Mouse (Mus musculus) limb, embryonic 14.5 days (tissue): ENCODE results near the gene Elmo1. TPM values are rescaled to one million over a fixed set of nuclear protein-coding genes. Genes with fewer than 3 reads are reported as not detected.

Source experiments
- ATAC-seq: fragments of 200-750 bp; cut with Nextera tagmentation; 2 replicates; pipeline ENCODE4 v1.8.0; 2017; ENCODE audit warnings: low read depth, moderate number of reproducible peaks, moderate TSS enrichment; ENCODE audit not compliant: low FRiP score
- DNase-seq: peaks from one replicate; pipeline ENCODE4 v3.0.0-alpha.2; 2015; ENCODE audit warnings: low spot score
- H3K27ac ChIP-seq: fragments of 300-500 bp; sonication (generic); replicated peaks from 2 replicates; pipeline ENCODE4 v1.5.1; 2014; ENCODE audit warnings: low read depth, mild to moderate bottlenecking, low read length, moderate library complexity, mixed read lengths
- H3K27me3 ChIP-seq: fragments of 300-500 bp; sonication (generic); 2 replicates; pipeline ENCODE4 v1.6.1; 2014; ENCODE audit warnings: low read length, mixed read lengths; ENCODE audit not compliant: control insufficient read depth, insufficient read depth
- H3K36me3 ChIP-seq: fragments of 300-500 bp; sonication (generic); 2 replicates; pipeline ENCODE4 v1.6.1; 2014; ENCODE audit warnings: mild to moderate bottlenecking, low read length, moderate library complexity, mixed read lengths; ENCODE audit not compliant: control insufficient read depth, insufficient read depth
- H3K4me1 ChIP-seq: fragments of 300-500 bp; sonication (generic); 2 replicates; pipeline ENCODE4 v1.6.1; 2014; ENCODE audit warnings: antibody characterized with exemption, low read length, mixed read lengths; ENCODE audit not compliant: control insufficient read depth, insufficient read depth
- H3K4me2 ChIP-seq: fragments of 300-500 bp; sonication (generic); replicated peaks from 2 replicates; pipeline ENCODE4 v1.6.1; 2014; ENCODE audit warnings: low read depth, mild to moderate bottlenecking, low read length, moderate library complexity; ENCODE audit not compliant: severe bottlenecking
- H3K4me3 ChIP-seq: fragments of 300-500 bp; sonication (generic); replicated peaks from 2 replicates; pipeline ENCODE4 v1.5.1; 2014; ENCODE audit warnings: low read length
- H3K9ac ChIP-seq: fragments of 300-500 bp; sonication (generic); 2 replicates; pipeline ENCODE4 v1.6.1; 2014; ENCODE audit warnings: mild to moderate bottlenecking, low read depth, low read length, moderate library complexity; ENCODE audit not compliant: severe bottlenecking
- H3K9me3 ChIP-seq: fragments of 300-500 bp; sonication (generic); 2 replicates; pipeline ENCODE4 v1.6.1; 2016; ENCODE audit warnings: low read length; ENCODE audit not compliant: control insufficient read depth
- POLR2A ChIP-seq: fragments of 200-500 bp; IDR thresholded peaks from 2 replicates; pipeline ENCODE4 v1.8.0; 2012; ENCODE audit warnings: inconsistent platforms, mild to moderate bottlenecking, moderate library complexity, borderline replicate concordance; ENCODE audit not compliant: insufficient read depth, insufficient read length; ENCODE audit errors: extremely low read depth
- WGBS: fragments of 180-500 bp; shearing (Covaris S2); extraction: QIAGEN DNeasy Blood & Tissue Kit; methylation state at CpG from one replicate; pipeline ENCODE4 v1.1.7; 2014; 5-methylcytosine and 5-hydroxymethylcytosine counted together
- polyA plus RNA-seq, 2 experiments: library from polyadenylated mRNA; depleted of rRNA in 1 of 2; stranded (reverse) in 1 of 2; unstranded in 1 of 2; fragments of >200 nt; fragmentation: Nextera tagmentation in 1 of 2; extraction: Ambion mirVana in 1 of 2; gene quantifications; 2 replicates each; pipeline versions ENCODE4 v1.2.1 to v1.2.3; 2012 to 2014

Gene Elmo1
- polyA plus RNA-seq, 2 experiments: 12.8 TPM

DNA sequence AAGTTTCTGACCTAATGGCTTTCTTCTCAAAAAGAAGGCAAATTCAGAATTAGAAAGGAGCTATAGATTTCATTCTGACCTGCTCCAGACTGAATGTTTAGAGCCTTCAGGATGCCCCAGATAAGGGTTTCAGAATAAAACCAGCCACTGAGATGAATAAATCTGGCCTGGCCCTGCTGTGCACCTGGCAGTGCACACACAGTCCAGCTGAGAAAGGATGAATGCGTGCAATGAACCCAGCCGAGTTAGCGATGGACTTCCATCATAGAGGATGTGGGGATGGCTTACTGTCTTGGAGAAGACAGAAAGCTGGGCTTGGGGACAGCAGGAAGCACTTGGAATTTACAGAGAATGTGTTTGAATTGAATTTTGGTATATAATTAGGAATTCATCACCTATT lies 413.0 kb downstream of the Elmo1 start:
- TF ChIP-seq POLR2A: no peak
- H3K4me2 ChIP-seq: no peak overlapping the region

DNA sequence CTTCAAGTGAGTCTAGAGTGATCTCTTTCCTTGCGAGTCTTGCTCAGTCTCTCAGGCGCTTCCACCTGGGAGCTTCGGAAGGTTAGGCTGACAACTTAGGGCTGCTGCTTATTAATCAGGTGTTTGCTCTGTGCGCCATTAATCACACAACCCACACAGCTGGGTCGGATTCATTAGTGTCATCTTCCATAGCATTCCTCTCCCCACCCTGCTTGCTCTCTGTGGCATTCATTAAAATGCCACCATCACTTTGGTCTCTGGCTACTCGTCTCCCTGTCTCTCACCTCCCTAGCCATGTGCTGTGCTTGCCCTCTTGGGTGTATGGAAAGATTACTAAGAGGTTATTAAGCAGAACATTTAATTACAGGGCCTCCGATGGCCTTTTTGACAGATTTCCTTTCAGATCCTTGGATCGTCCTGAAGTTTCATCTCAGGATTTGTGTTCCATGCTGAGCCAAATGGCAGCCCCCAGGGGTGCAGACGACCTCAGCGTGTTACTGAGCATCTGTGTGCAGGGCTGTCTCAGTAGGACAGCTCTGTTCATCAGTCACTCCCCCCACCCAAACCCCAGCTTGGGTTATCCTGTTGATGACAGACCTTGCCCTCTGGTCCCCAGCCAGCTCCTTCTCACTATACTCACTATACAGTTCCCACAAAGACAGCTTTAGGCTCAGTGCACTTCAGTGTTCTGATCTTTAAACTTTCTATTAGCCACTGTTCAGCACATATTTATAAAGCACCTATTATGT lies 417.2 kb downstream of the Elmo1 start:
- H3K4me2 ChIP-seq: no peak overlapping the region
- no peak overlapping the region for H3K9ac ChIP-seq
- no peaks in the 10 kb centered on the region for H3K27me3 ChIP-seq
- no peaks in the 10 kb centered on the region for H3K9me3 ChIP-seq
- H3K36me3 ChIP-seq: no peaks in the 10 kb centered on the region
- WGBS: 61% methylated on average over 10 of the region's 10 CpGs
- no peak for DNase-seq
- no peak overlapping the region for H3K27ac ChIP-seq
- no peaks in the 10 kb centered on the region for H3K4me1 ChIP-seq
- no peak for TF ChIP-seq POLR2A
- ATAC-seq: no peak
- H3K4me3 ChIP-seq: no peak overlapping the region

More for the DNA sequence above, 413.0 kb downstream of the Elmo1 start:
- H3K27me3 ChIP-seq: no peaks in the 10 kb centered on the region
- DNase-seq (no peak), ATAC-seq (no peak)
- no peak overlapping the region for H3K27ac ChIP-seq
- H3K4me3 ChIP-seq: no peak overlapping the region
- H3K4me1 ChIP-seq: no peaks in the 10 kb centered on the region
- H3K36me3 ChIP-seq: no peaks in the 10 kb centered on the region
- 91% methylated on average over 3 of the region's 3 CpGs for WGBS
- H3K9me3 ChIP-seq: no peaks in the 10 kb centered on the region
- H3K9ac ChIP-seq: no peak overlapping the region

DNA sequence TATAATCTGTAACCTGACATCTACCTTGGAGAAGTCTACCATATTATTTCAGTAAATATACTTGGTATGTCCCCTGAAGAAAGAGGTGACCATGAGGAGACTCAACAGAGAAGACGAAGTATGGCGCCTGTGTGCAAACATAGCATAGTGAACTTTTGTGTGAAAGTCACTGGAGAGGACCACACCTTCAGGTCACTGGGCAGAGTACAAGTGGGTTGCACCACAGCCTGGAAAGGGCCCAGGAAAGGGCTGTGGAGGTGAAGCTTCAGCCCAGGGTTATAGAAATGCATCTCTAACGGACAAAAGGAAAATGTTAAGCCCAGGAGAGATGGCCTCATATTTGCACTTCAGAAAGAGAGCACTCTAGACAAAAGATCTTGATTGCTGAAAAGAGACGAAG lies 420.6 kb downstream of the Elmo1 start:
- no peak for TF ChIP-seq POLR2A
- no peak overlapping the region for H3K27ac ChIP-seq
- H3K9me3 ChIP-seq: no peaks in the 10 kb centered on the region
- H3K9ac ChIP-seq: no peak overlapping the region
- DNase-seq: no peak
- no peak overlapping the region for H3K4me3 ChIP-seq
- H3K4me2 ChIP-seq: no peak overlapping the region
- no peaks in the 10 kb centered on the region for H3K27me3 ChIP-seq
- H3K36me3 ChIP-seq: no peaks in the 10 kb centered on the region
- ATAC-seq: no peak
- H3K4me1 ChIP-seq: no peaks in the 10 kb centered on the region
- WGBS: 91% methylated on average over 4 of the region's 4 CpGs

- Histone ChIP-seq H3K9me3 (no peaks in the 10 kb centered on the region), H3K4me1 (no peaks in the 10 kb centered on the region), H3K4me2 (no peak overlapping the region), H3K36me3 (no peaks in the 10 kb centered on the region), H3K9ac (no peak overlapping the region), H3K4me3 (no peak overlapping the region), H3K27ac (no peak overlapping the region), H3K27me3 (no peaks in the 10 kb centered on the region)
- WGBS: 52% methylated on average over 10 of the region's 10 CpGs
- no peak for TF ChIP-seq POLR2A
- DNase-seq (no peak), ATAC-seq (no peak)
Observed at GRCm38 (mm10) chr13:20512317-20513240, 422.2 kb downstream of the Elmo1 start.

- H3K27ac ChIP-seq: no peak overlapping the region
- WGBS: 90% methylated on average over 3 of the region's 3 CpGs
- H3K9ac ChIP-seq: no peak overlapping the region
- no peak overlapping the region for H3K4me2 ChIP-seq
- no peaks in the 10 kb centered on the region for H3K9me3 ChIP-seq
- no peaks in the 10 kb centered on the region for H3K36me3 ChIP-seq
- TF ChIP-seq POLR2A: no peak
- DNase-seq: no peak
- ATAC-seq: no peak
- H3K4me1 ChIP-seq: no peaks in the 10 kb centered on the region
- H3K27me3 ChIP-seq: no peaks in the 10 kb centered on the region
- no peak overlapping the region for H3K4me3 ChIP-seq
Observed at GRCm38 (mm10) chr13:20514721-20515120, 424.3 kb downstream of the Elmo1 start.
